Mouse (Mus musculus): ENCODE data around the gene Cfap97. TPM values are rescaled to one million over a fixed set of nuclear protein-coding genes. Genes with fewer than 3 reads are reported as not detected.
"Not testable (repeated sequence)": the region's sequence is repeated elsewhere in the genome, so short reads cannot be mapped to it uniquely, and the experiment has no call there.

Cfap97 gene
- 12.1 and 12.5 TPM in 2 replicates for polyA plus RNA-seq (2016; fragmentation: Nextera tagmentation; extraction: Ambion mirVana)

- H3K27me3 ChIP-seq (replicated peaks) = peaks cover 12% of the 10 kb centered on the region; the same call in 1 of the 2 replicates
- no peaks in the 10 kb centered on the region for H3K9me3 ChIP-seq (replicated peaks)
- 1% methylated on average over 68 of the region's 75 CpGs for WGBS (ENCODE audit: insufficient replicate concordance)
- peak within 1 kb of the TSS; percentile 100 for H3K4me2 ChIP-seq
- peak within 1 kb of the TSS; percentile 86 for H3K4me3 ChIP-seq
- peaks cover 35% of the 10 kb centered on the region for H3K4me1 ChIP-seq
- peak within 1 kb of the TSS; percentile 70 for H3K27ac ChIP-seq
- peak; percentile 76 for ATAC-seq
- H3K36me3 ChIP-seq = no peaks in the 10 kb centered on the region
- peak within 1 kb of the TSS; percentile 86 for H3K9ac ChIP-seq
Measured at GRCm38 (mm10) chr8:46151202-46152062, at the start of gene Cfap97. Cfap97 (plus strand) TSS chr8:46151771.

DNA sequence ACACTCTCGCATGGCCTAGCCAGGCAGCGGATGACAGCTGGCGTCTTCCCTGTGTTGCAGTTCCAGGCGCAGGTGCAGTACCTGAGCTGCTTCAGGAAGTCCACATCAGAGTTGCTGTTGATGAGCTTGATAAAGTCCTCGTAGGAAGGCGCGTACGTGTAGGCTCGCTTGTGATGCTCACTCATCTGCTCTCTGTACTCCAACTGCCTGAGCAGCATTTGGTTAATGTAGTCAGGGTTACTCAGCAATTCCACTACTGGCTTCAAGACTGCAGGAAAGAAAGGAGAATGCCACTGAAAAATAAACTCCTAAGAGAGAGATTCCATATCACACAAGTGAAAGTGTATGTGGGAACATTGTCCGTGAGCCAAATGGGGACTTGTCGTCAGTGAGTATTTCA lies 48.1 kb upstream of the Cfap97 start:
- 90% methylated on average over 11 of the region's 11 CpGs for WGBS (ENCODE audit: insufficient replicate concordance)
- H3K36me3 ChIP-seq = peaks cover 52% of the 10 kb centered on the region
- no peak overlapping the region for H3K9ac ChIP-seq
- no peak overlapping the region for H3K4me2 ChIP-seq
- 0 out of 2 replicates have a peak, but pooled peaks cover 6% of the 10 kb centered on the region for H3K9me3 ChIP-seq (replicated peaks)
- H3K4me3 ChIP-seq = no peak overlapping the region
- H3K27me3 ChIP-seq (replicated peaks) = no peaks in the 10 kb centered on the region
- no peaks in the 10 kb centered on the region for H3K4me1 ChIP-seq
- ATAC-seq = no peak
- no peak overlapping the region for H3K27ac ChIP-seq

- Histone ChIP-seq H3K4me1 (no peaks in the 10 kb centered on the region), H3K27me3 (replicated peaks) (no peaks in the 10 kb centered on the region), H3K36me3 (peaks cover 23% of the 10 kb centered on the region), H3K9me3 (replicated peaks) (no peaks in the 10 kb centered on the region), H3K4me2 (no peak overlapping the region), H3K4me3 (no peak overlapping the region), H3K27ac (no peak overlapping the region), H3K9ac (no peak overlapping the region)
- no peak for ATAC-seq
Measured at GRCm38 (mm10) chr8:46107690-46108089, 43.9 kb upstream of the Cfap97 start.

- not testable (repeated sequence) for H3K9ac ChIP-seq; H3K27ac ChIP-seq; H3K4me3 ChIP-seq; ATAC-seq; H3K27me3 ChIP-seq (replicated peaks); H3K4me2 ChIP-seq; H3K4me1 ChIP-seq; H3K9me3 ChIP-seq (replicated peaks)
- peaks cover 10% of the 10 kb centered on the region; the same call in 1 of the 2 replicates for H3K36me3 ChIP-seq
Measured at GRCm38 (mm10) chr8:46113421-46114170, 38.0 kb upstream of the Cfap97 start.

GRCm38 (mm10) chr8:46117172-46117571 lies 34.4 kb upstream of the Cfap97 start:
- 81% methylated on average over 3 of the region's 3 CpGs for WGBS (ENCODE audit: insufficient replicate concordance)
- Histone ChIP-seq H3K9ac (no peak overlapping the region), H3K9me3 (replicated peaks) (no peaks in the 10 kb centered on the region), H3K4me2 (no peak overlapping the region), H3K36me3 (peaks cover 21% of the 10 kb centered on the region), H3K4me1 (no peaks in the 10 kb centered on the region), H3K27me3 (replicated peaks) (no peaks in the 10 kb centered on the region), H3K4me3 (no peak overlapping the region), H3K27ac (no peak overlapping the region)
- no peak for ATAC-seq

GRCm38 (mm10) chr8:46119176-46119575 lies 32.4 kb upstream of the Cfap97 start:
- Histone ChIP-seq H3K36me3 (peaks cover 26% of the 10 kb centered on the region), H3K4me2 (no peak overlapping the region), H3K4me3 (no peak overlapping the region), H3K9me3 (replicated peaks) (no peaks in the 10 kb centered on the region), H3K4me1 (no peaks in the 10 kb centered on the region), H3K27ac (no peak overlapping the region), H3K9ac (no peak overlapping the region), H3K27me3 (replicated peaks) (no peaks in the 10 kb centered on the region)
- ATAC-seq = no peak
- WGBS (ENCODE audit: insufficient replicate concordance) = 81% methylated on average over 3 of the region's 3 CpGs

- no peak for ATAC-seq
- WGBS (ENCODE audit: insufficient replicate concordance) = 88% methylated on average over 2 of the region's 2 CpGs
Measured at GRCm38 (mm10) chr8:46122498-46122897, 29.1 kb upstream of the Cfap97 start.

DNA sequence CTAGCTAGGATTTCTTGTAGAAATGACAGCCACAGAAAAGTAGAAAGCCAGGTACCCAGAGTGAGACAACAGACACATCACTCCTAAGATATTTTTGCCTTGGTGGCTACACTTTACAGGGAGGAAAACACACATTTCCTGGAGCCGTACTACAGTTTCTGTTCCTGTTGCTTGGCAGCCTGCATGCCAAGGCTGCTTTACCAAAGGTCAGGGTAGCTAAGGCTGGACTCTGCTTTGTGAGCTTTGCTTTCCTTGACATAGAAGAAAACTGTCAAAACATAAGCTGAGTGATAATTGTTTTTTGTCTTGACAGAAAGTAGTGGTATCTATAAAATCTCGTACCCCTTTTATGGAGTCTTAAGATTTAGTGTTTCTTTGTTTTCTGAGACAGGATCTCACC lies 21.1 kb upstream of the Cfap97 start:
- 75% methylated on average over 2 of the region's 2 CpGs for WGBS (ENCODE audit: insufficient replicate concordance)
- H3K4me2 ChIP-seq = no peak overlapping the region
- H3K4me1 ChIP-seq = no peaks in the 10 kb centered on the region
- peaks cover 6% of the 10 kb centered on the region for H3K36me3 ChIP-seq
- no peak for ATAC-seq
- no peak overlapping the region for H3K4me3 ChIP-seq
- H3K9me3 ChIP-seq (replicated peaks) = no peaks in the 10 kb centered on the region
- H3K9ac ChIP-seq = no peak overlapping the region
- H3K27ac ChIP-seq = no peak overlapping the region
- H3K27me3 ChIP-seq (replicated peaks) = no peaks in the 10 kb centered on the region

More at GRCm38 (mm10) chr8:46122498-46122897, 29.1 kb upstream of the Cfap97 start:
- no peak overlapping the region for H3K27ac ChIP-seq
- H3K4me1 ChIP-seq = no peaks in the 10 kb centered on the region
- no peak overlapping the region for H3K4me2 ChIP-seq
- no peak overlapping the region for H3K9ac ChIP-seq
- H3K27me3 ChIP-seq (replicated peaks) = no peaks in the 10 kb centered on the region
- H3K36me3 ChIP-seq = peaks cover 16% of the 10 kb centered on the region
- no peak overlapping the region for H3K4me3 ChIP-seq
- no peaks in the 10 kb centered on the region for H3K9me3 ChIP-seq (replicated peaks)

DNA sequence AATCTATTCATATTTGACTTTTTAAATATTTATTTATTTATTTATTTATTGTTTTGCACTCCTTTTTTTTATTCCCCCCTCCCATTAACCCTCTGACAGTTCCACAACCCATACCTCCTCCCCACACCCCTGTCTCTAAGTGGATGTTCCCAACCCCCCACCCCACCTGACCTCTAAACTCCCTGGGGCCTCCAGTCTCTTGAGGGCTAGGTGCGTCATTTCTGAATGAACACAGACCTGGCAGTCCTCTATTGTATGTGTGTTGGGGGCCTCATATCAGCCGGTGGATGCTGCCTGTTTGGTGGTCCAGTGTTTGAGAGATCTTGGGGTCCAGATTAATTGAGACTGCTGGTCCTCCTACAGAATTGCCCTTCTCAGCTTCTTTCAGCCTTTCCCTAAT lies 16.0 kb upstream of the Cfap97 start:
- H3K4me3 ChIP-seq; H3K9me3 ChIP-seq (replicated peaks); H3K9ac ChIP-seq; H3K4me1 ChIP-seq; H3K27ac ChIP-seq; ATAC-seq; H3K27me3 ChIP-seq (replicated peaks); H3K4me2 ChIP-seq; H3K36me3 ChIP-seq: not testable (repeated sequence)
- 79% methylated on average over 2 of the region's 2 CpGs for WGBS (ENCODE audit: insufficient replicate concordance)

GRCm38 (mm10) chr8:46137336-46137735 lies 14.2 kb upstream of the Cfap97 start:
- Histone ChIP-seq H3K9me3 (replicated peaks) (no peaks in the 10 kb centered on the region), H3K4me3 (no peak overlapping the region), H3K4me2 (no peak overlapping the region), H3K36me3 (peaks cover 6% of the 10 kb centered on the region), H3K27me3 (replicated peaks) (no peaks in the 10 kb centered on the region), H3K27ac (no peak overlapping the region), H3K4me1 (0 out of 2 replicates have a peak, but pooled peaks cover 2% of the 10 kb centered on the region), H3K9ac (no peak overlapping the region)
- ATAC-seq = no peak
- 75% methylated on average over 1 of the region's 1 CpGs for WGBS (ENCODE audit: insufficient replicate concordance)

- Histone ChIP-seq H3K27me3 (replicated peaks) (no peaks in the 10 kb centered on the region), H3K9me3 (replicated peaks) (no peaks in the 10 kb centered on the region), H3K9ac (no peak overlapping the region), H3K36me3 (peaks cover 6% of the 10 kb centered on the region), H3K27ac (no peak overlapping the region), H3K4me1 (peaks cover 6% of the 10 kb centered on the region), H3K4me3 (no peak overlapping the region), H3K4me2 (no peak overlapping the region)
- 78% methylated on average over 10 of the region's 10 CpGs for WGBS (ENCODE audit: insufficient replicate concordance)
- no peak for ATAC-seq
Measured at GRCm38 (mm10) chr8:46137843-46138596, 13.6 kb upstream of the Cfap97 start.
